Mouse (Mus musculus) left cerebral cortex, adult 2 months (tissue): ENCODE data around the gene Jph2. TPM values are rescaled to one million over a fixed set of nuclear protein-coding genes. Genes with fewer than 3 reads are reported as not detected.

ENCODE experiments used
- DNase-seq, 2 experiments: peaks; one replicate each; pipeline ENCODE4 v3.0.0; 2021 to 2022; ENCODE audit warnings: low spot score in 2 of 2, mixed read lengths in 1 of 2; ENCODE audit errors: extremely low spot score in 1 of 2
- H3K27ac ChIP-seq: fragments of 200-600 bp; 2 replicates; pipeline ENCODE4 v1.8.1; 2022
- H3K4me3 ChIP-seq: fragments of 200-600 bp; 2 replicates; pipeline ENCODE4 v1.8.1; 2022
- CTCF ChIP-seq: fragments of 200-600 bp; IDR thresholded peaks from 2 replicates; pipeline ENCODE4 v1.8.1; 2022; ENCODE audit warnings: antibody characterized with exemption, mild to moderate bottlenecking, moderate library complexity
- intact Hi-C: fragments of 180-260 bp; cut with DNase I; formaldehyde crosslinking; loops from one replicate; pipeline ENCODE4 v1.15.1; 2025
- long read RNA-seq, 2 experiments: library from polyadenylated mRNA; stranded (forward); transcript quantifications; one replicate each; pipeline ENCODE4 v2.0.0; 2021; ENCODE audit warnings: borderline mapping rate in 2 of 2
- total RNA-seq, 2 experiments: library from RNA; stranded (reverse); gene quantifications; 2 replicates each; pipeline ENCODE4 v1.2.3; 2021

The Jph2 gene
- total RNA-seq = under 1 TPM; 0.63 to 0.81 TPM
- long read RNA-seq, experiment 1 = 0 reads
- long read RNA-seq, experiment 2 = 0 reads

DNA sequence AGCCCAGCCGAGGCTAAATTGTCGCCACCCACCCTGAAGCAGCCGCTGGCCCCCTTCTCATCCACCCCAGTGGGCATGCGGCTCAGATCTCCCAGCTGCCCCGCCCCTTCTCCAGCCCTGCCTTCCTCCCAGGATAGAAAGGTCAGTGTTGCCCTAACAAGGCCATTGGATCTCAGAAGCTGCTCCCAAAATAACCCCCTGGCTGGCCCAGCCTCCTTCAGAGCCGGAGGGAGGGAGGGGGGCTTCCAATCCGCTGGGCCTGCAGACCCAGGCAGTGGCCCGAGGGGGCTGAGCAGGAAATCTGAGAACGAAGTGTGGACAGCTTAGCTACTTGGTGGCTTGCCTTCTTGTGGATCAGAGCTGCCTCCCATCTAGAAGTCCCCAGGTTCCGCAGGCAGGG is at the start of gene Jph2:
Jph2 (minus strand) TSS at position 89 of the 400 bp plus-strand sequence.
- no peak within 1 kb of the TSS for H3K27ac ChIP-seq
- no peak within 1 kb of the TSS for H3K4me3 ChIP-seq
- DNase-seq = no peak
- intact Hi-C loops = no loop called here
- TF ChIP-seq CTCF = no peak

DNA sequence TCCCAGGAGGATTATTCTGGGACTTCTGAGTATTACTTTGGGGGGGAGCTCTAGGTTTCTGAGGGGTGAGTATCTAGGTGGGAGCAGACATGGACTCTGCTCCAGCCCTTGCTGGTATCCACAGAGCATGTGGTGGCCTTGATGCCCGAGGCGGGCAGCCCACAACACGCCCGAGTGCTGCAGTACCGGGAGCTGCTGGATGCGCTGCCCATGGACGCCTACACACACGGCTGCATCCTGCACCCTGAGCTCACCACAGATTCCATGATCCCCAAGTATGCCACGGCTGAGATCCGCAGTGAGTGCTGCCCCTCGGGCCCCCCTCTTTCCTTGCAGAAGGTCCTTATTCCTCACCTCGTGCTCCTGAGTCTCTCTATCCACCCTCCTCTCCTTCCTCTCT is 49.6 kb upstream of the Jph2 start:
- Histone ChIP-seq H3K4me3 (no peak overlapping the region), H3K27ac (no peak overlapping the region)
- no peak for DNase-seq
- TF ChIP-seq CTCF = no peak
- intact Hi-C loops = no loop called here

DNA sequence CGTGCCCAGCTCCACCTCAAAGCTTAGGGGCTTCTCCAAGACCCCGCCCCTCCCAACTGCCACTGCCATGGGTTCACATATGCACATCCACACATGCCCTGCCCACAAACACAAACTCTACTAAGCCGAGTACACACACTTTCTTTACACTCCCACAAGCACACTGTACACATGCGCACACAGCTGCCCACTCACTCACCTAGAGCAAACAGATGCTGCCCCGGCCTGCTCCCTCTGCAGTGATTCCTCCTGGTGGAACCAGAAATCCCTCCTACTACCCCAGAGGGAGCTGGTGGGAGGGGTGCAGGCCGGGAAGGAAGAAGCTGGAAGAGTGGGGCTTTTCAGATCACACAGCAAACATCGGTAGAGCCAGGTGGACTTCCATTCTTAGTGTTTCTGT is 46.2 kb upstream of the Jph2 start:
- DNase-seq = no peak
- intact Hi-C loops = no loop called here
- TF ChIP-seq CTCF = no peak
- Histone ChIP-seq H3K4me3 (no peak overlapping the region), H3K27ac (no peak overlapping the region)

DNA sequence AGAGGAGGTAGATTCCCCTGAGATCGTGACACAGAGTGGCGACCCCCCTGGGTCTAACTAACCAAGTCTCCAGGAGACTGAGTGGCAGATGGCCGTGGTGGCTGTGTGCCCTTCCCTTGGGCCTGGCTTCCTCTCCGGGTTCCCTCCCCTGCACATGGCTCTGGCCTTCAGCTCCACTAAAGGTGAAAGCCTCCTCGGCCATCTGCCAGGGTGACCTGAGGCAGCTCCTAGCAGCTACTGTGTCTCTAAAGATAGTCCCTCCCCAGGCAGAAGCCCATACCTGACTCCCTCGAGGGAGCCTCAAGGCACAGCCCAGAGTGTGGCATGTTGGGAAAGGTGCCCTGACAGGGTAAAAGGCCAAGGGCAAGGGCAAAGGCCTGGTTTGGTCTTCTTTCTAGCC is 45.8 kb upstream of the Jph2 start:
- TF ChIP-seq CTCF = no peak
- Histone ChIP-seq H3K27ac (no peak overlapping the region), H3K4me3 (no peak overlapping the region)
- intact Hi-C loops = no loop called here
- no peak for DNase-seq

DNA sequence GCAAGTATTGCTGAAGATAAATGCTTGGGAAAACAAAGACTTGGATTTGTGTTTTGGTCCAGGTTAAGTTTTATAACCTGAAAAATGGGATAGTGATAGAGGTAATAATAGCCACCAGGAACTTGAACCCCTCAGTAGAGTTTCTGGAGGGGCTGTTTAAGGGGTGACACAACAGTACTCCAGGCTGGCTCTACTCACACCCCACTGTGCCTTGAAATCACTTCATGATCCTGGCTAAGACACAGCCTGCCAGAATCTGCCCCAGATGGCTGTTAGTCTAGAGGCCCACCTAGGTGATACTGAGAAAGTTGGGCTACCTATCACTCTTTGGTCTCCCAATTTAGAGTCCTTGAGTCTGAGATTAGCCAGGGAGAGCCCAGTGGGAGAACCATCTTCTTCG is 41.7 kb upstream of the Jph2 start:
- no peak overlapping the region for H3K27ac ChIP-seq
- peak overlapping the region; percentile 89 for H3K4me3 ChIP-seq
- no peak for DNase-seq
- TF ChIP-seq CTCF = no peak
- intact Hi-C loops = no loop called here

DNA sequence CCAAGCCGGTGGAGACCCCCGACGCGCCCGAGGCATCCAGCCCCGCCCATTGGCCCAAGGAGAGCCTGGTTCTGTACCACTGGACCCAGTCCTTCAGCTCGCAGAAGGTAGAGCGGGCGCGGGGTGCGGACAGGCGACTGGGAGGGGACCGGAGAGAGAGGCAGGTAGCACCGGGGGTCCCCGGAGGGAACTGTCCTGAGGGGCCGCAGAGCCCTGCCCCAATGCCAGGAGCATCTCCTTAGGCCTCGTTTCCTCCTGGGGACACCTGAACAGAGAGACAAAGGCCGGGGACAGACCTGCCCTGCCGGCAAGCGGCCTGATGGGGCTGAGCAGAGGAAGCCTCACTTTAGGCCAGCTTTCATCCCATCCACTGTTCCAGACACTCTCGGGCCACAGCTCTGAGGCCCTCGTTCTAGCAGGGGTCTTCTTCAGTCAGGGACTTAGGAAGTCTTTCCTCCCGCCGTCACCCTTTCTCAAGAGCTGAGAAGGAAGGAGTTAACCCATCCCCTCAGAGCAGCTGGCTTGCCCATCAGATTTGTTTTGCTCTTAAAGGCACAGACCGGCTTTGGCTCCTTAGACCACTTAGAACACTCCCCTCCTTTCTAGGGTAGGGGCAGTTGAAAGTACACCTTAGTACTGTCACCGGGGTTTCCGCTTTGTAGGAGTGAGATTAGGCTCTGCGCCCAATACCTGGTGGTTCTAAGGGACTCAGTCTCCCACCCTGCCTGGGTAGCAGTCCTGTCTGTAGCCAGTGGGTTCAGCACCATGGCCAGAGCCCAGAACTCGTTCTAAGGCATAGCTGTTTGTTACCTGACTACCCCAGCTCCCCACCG is 41.0 kb upstream of the Jph2 start:
- intact Hi-C loops = no loop called here
- Histone ChIP-seq H3K27ac (peak overlapping the region; percentile 77), H3K4me3 (peak overlapping the region; percentile 89)
- DNase-seq = peak in 1 of 2 experiments; percentile 34
- no peak for TF ChIP-seq CTCF

DNA sequence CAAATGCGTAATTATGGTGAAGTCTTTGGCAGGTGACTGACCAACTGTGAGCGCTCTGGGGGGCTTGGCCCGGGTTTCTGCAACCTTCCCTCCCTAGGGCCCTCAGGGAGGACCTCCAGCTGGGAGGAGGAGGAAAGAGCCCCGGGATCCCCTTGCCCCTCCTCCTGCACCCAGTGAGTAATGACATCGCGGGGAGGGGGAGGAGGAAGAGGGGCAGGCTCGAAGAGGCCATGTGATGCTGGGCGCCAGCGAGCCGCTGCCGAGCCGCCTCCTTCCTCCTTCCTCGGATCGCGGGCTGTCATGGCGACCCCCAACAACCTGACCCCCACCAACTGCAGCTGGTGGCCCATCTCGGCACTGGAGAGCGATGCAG is 40.4 kb upstream of the Jph2 start, which contains the start of gene Gdap1l1:
Gdap1l1 (plus strand) TSS at position 231 of the 373 bp plus-strand sequence.
- TF ChIP-seq CTCF = no peak
- intact Hi-C loops = no loop called here
- Histone ChIP-seq H3K27ac (peak within 1 kb of the TSS; percentile 77), H3K4me3 (peak within 1 kb of the TSS; percentile 89)
- DNase-seq = peak; percentile 74 to 82

DNA sequence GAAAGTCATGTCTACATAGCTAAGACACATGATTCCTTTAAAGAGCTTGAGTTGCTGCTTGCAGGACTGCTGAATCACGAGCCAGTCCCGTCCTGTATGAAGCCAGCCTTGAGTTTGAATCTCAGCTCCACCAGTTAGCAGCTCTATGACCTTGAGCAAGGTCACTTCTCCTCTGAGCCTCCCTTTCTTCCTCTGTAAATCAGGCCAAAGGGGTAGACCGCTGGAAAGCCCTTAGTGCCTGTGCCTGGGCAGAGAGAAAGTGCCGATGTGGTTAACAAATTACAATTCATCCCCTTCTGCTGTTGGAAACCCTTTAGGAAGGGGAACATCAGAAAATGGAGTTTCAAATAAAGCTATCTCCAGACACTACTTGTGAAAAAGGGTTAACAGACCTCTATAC is 40.0 kb upstream of the Jph2 start:
- H3K27ac ChIP-seq = peak overlapping the region; percentile 77
- DNase-seq = no peak
- no peak for TF ChIP-seq CTCF
- H3K4me3 ChIP-seq = peak overlapping the region; percentile 89
- intact Hi-C loops = no loop called here

DNA sequence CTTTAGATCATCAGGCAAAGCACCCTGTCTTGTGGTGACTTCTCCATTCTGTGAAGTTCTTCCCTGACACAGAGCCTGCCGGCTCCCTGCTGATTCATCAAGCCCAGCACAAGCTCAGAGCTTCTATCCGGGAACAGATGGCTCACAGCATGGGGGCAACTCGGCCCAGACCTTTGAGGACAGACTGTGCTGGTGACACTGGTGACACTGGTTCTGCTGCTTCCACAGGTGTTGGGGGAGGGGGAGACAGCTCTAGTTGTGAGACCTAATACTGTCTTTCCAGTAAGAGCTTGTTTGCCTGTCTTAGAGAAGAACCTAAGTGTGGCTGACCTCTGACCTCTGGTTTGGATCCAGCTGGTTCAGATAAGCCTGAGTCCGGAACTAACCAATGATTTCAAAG is 36.2 kb upstream of the Jph2 start:
- no peak for DNase-seq
- no peak overlapping the region for H3K27ac ChIP-seq
- intact Hi-C loops = no loop called here
- H3K4me3 ChIP-seq = no peak overlapping the region
- TF ChIP-seq CTCF = no peak

DNA sequence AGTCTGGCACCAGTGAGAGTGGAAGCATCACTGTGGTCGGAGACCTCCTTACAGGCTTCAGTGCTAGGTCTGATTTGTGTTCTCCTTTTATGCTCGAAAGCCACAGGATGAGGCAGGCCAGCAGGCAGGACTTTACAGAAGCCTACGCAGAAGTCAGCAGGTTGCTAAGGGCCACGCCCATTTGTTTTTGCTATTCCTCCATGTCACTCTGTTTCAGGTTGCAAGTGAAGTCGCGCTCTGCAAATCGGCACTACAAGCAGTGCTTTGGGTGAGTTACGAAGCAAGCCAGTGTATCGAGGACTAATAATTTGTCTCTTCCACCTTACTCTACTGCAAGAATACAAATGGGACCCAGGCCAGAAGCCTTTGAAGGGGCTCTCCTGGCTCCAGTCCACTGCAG is 33.5 kb upstream of the Jph2 start:
- intact Hi-C loops = no loop called here
- no peak overlapping the region for H3K4me3 ChIP-seq
- no peak for TF ChIP-seq CTCF
- DNase-seq = no peak
- no peak overlapping the region for H3K27ac ChIP-seq

DNA sequence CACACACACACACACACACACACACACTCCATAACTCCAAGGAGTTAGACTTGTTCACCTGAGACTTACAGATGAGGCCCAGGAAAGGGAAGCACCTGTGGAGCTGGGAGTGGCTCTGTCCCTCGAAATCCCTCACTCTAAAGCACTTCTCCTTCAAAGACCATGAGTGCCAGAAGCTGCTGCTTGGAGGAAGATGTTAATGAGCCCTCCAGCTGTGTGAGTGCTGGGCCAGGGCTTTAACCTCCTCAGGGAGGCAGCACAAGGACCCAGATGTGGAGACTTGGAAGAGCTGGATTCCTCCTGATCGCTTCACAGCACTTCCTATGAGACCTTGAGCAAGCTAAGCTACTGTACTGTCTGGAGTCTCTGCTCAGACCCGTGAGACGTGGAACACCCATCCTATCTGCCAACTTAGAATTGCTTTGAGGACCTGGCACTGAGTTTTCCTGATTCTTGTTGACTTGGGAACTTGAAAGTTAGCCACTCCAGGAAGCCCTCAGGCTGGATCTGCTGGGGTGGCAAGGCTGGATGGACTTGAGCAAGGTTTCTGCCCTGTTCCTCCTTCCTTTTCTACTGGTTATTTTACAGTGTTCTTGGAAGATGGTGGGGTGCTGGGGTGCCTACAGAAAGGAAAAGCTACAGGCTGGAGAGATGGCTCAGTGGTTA is 30.7 kb upstream of the Jph2 start:
- Histone ChIP-seq H3K27ac (no peak overlapping the region), H3K4me3 (no peak overlapping the region)
- no peak for TF ChIP-seq CTCF
- no peak for DNase-seq
- intact Hi-C loops = no loop called here

DNA sequence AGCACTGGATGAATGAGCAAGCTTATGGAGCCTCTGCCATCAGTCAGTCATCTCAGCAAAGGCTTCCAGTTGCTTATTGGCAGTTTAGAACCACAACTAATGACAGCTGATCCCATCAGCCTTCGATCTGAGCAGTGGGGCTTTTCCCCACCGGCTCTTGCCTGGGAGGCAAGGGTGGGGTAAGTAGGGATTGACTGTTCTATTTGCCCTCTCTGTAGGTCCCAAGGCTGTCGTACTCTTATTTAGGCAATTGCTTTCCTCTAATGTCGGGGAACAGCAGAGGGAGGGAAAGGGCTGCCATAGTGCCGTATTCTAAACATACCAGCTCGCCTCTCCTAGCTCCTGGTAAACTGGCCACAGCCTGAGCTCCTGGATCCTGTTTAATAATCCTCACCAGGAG is 26.8 kb upstream of the Jph2 start, which contains the start of gene Oser1:
Oser1 (minus strand) TSS at position 101 of the 400 bp plus-strand sequence.
- intact Hi-C loops = no loop called here
- TF ChIP-seq CTCF = no peak
- DNase-seq = no peak
- Histone ChIP-seq H3K27ac (no peak within 1 kb of the TSS), H3K4me3 (no peak within 1 kb of the TSS)
